Mouse (Mus musculus): ENCODE measurements at regions not wholly inside any gene's neighbourhood (a gene's known extent, or its start where the extent isn't known, plus 50 kb on each side); places are given as distances from the start of the nearest gene placed in this dataset.

DNA sequence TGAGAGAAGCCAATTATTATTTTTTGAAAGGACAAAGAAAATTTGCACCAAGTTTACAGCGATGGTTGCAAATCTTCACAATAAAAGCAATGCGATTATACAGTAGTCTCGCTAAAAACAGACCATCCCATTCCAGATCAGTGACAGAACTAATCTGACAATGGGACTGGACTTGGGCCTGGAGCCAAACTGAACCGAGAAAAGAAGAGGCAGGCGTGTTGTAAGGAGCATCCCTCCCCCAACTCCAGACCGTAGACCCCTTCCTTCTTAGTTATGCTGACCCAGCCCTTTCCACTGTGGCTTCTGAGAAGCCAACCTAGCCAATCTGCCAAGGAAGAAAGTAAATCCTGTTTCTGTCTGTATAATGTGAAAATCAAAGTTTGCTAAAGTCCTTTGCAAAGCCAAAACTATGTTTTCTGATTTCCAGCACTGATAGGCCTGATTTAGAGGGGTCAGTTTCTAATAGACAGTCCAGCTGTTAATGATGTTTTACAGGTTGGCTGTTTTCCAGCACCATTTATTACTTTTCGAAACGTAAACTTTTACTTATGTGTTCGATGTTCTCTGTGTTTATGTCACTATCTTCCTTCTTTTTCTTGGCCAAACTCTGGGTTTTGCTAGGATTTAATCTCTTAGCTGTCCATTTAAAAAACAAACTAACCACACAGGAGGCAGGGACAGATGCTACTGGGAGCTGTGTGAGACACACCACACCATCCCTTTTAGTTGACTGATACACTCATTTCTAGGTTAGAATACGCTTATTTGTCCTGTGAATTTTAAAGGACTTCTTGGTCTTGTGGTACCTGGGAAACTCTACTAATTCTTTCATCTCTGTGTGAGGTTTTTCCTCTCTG lies 301.5 kb downstream of the Lmo7 start:
- WGBS = 43% methylated on average over 10 of the region's 10 CpGs
- 0 out of 2 replicates have a peak overlapping the region, but pooled peaks have one; percentile 2 for H3K4me2 ChIP-seq (replicated peaks)
- no peak overlapping the region for H3K9ac ChIP-seq
- no peaks in the 10 kb centered on the region for H3K27me3 ChIP-seq (replicated peaks)
- no peaks in the 10 kb centered on the region for H3K36me3 ChIP-seq
- H3K4me1 ChIP-seq (replicated peaks) = no peaks in the 10 kb centered on the region
- no peak overlapping the region for H3K4me3 ChIP-seq (replicated peaks)
- H3K9me3 ChIP-seq = no peaks in the 10 kb centered on the region
- no peak overlapping the region for H3K27ac ChIP-seq
- ATAC-seq = peak; percentile 68

DNA sequence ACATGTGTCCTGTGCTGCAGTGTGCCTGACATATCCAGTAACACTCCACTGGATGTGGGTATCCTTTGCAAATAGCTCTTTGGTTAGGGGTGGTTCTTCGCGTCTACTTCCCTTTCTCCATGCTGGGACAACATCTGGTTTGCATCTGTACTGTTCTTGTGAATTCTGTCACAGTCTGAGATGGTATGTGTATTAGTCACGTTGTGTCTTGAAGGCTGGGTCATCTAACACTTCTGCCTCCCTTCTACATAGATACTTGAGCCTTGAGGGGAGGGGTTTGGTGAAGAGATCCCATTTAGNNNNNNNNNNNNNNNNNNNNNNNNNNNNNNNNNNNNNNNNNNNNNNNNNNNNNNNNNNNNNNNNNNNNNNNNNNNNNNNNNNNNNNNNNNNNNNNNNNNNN lies 294.9 kb downstream of the Lmo7 start:
- H3K9me3 ChIP-seq = no peaks in the 10 kb centered on the region
- H3K36me3 ChIP-seq = no peaks in the 10 kb centered on the region
- no peaks in the 10 kb centered on the region for H3K27me3 ChIP-seq (replicated peaks)
- H3K4me1 ChIP-seq (replicated peaks) = no peaks in the 10 kb centered on the region
- no peak overlapping the region for H3K4me3 ChIP-seq (replicated peaks)
- no peak overlapping the region for H3K27ac ChIP-seq
- ATAC-seq = no peak
- no peak overlapping the region for H3K9ac ChIP-seq
- 62% methylated on average over 3 of the region's 3 CpGs for WGBS
- no peak overlapping the region for H3K4me2 ChIP-seq (replicated peaks)

DNA sequence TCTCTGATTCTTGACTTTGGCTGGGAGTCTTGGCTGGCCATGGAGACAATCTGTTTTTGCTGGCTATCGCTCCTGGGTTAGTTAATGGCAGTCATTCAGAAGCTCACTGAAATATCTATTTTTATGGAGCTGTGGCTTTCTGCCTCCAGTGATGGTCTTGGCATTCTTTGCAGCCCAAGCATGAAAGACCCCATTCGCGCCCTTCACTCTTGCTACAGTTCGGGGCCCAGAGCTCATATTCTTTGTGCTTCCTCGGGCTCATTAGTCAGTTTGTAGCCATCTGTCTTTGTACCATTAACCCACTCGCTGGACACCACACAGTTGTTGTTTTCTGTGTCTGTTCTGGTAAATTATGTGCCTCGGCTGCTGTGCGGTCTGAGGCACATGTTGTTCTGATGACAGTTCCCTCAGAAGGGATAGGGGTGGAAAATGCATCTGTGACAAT lies 290.4 kb downstream of the Lmo7 start:
- 67% methylated on average over 8 of the region's 8 CpGs for whole genome bisulfite sequencing

DNA sequence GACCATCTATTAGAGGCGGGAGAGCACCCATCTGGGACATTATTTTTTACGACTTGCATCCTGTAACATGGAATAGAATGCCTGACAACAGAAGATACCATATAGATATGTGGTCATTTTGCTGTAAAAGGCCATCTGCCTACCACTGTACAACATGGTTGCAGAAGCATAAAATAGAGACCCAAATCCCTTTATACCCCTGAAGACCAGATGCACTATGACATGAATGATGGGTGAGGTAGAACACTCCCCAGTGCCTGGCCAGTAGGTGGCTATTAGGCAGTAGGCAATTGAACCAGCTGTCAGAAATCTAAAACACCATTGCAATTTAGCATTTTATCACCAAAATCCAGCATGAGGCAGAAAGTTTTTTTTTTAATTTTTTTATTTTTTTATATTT lies 289.6 kb downstream of the Lmo7 start:
- H3K36me3 ChIP-seq = no peaks in the 10 kb centered on the region
- no peaks in the 10 kb centered on the region for H3K9me3 ChIP-seq
- 0 out of 2 replicates have a peak, but pooled peaks cover 5% of the 10 kb centered on the region for H3K4me1 ChIP-seq (replicated peaks)
- H3K27ac ChIP-seq = no peak overlapping the region
- no peak overlapping the region for H3K4me3 ChIP-seq (replicated peaks)
- no peaks in the 10 kb centered on the region for H3K27me3 ChIP-seq (replicated peaks)
- 90% methylated on average over 2 of the region's 2 CpGs for WGBS
- H3K4me2 ChIP-seq (replicated peaks) = no peak overlapping the region
- H3K9ac ChIP-seq = no peak overlapping the region
- no peak for ATAC-seq

More for the DNA sequence above, 290.4 kb downstream of the Lmo7 start:
- no peak overlapping the region for H3K4me2 ChIP-seq (replicated peaks)
- 0 out of 2 replicates have a peak, but pooled peaks cover 2% of the 10 kb centered on the region for H3K4me1 ChIP-seq (replicated peaks)
- no peak for ATAC-seq
- no peak overlapping the region for H3K4me3 ChIP-seq (replicated peaks)
- H3K27me3 ChIP-seq (replicated peaks) = no peaks in the 10 kb centered on the region
- no peak overlapping the region for H3K27ac ChIP-seq
- H3K9ac ChIP-seq = no peak overlapping the region
- H3K36me3 ChIP-seq = no peaks in the 10 kb centered on the region
- no peaks in the 10 kb centered on the region for H3K9me3 ChIP-seq

DNA sequence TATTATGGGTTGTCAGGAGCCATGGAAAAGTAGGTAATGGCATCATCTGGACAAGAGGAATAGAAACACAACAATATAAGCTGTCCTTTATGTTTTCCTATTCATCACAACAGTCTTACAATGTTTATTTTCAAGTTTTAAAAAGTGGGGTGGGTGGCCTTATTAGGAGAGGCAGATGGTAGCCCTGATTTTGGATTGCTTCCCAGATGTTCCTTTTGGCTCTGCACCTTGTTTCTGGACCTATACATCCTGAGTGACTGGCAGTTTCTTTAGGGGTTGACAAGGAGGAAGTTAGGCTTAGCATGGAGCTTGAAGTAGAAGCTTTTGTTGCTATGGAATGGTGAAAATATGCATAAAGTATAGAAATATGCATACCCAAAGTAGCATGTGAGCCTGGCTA lies 286.8 kb downstream of the Lmo7 start:
- H3K27ac ChIP-seq = no peak overlapping the region
- no peaks in the 10 kb centered on the region for H3K36me3 ChIP-seq
- no peak overlapping the region for H3K9ac ChIP-seq
- H3K4me3 ChIP-seq (replicated peaks) = no peak overlapping the region
- H3K4me2 ChIP-seq (replicated peaks) = no peak overlapping the region
- no peaks in the 10 kb centered on the region for H3K9me3 ChIP-seq
- H3K4me1 ChIP-seq (replicated peaks) = 0 out of 2 replicates have a peak, but pooled peaks cover 5% of the 10 kb centered on the region
- no peaks in the 10 kb centered on the region for H3K27me3 ChIP-seq (replicated peaks)
- ATAC-seq = no peak

DNA sequence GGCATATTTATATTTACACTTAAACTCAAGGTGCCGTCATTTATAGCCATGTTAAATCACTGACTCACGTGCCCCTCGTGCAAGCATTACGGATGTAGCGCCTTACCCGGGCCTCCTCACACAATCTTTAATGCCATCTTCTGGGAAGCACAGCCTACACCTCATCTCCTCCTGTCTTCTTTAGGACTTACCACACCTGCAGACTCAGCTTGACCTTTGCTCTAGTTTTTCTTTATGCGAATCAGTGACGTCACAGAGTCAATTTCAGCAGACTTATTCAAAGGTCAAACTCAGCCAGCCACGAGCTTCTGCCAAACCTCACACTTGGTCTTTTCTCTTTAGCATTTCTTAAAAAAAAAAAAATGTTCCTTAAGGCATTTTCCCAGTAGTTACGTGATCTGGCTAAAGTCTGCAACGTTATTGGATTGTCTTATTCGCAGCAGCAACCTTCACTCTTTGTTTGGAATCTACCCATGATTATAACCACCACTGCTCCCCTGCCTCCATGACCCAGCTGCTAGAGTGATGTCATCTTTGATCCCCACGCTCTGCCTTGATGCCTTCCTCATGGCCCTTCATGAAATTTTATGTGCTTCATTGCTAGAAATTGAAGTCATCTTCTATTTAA lies 285.3 kb downstream of the Lmo7 start:
- 58% methylated on average over 13 of the region's 13 CpGs for WGBS
- H3K36me3 ChIP-seq = no peaks in the 10 kb centered on the region
- 0 out of 2 replicates have a peak, but pooled peaks cover 5% of the 10 kb centered on the region for H3K4me1 ChIP-seq (replicated peaks)
- no peak overlapping the region for H3K27ac ChIP-seq
- H3K9me3 ChIP-seq = no peaks in the 10 kb centered on the region
- ATAC-seq = peak; percentile 88
- H3K4me2 ChIP-seq (replicated peaks) = no peak overlapping the region
- H3K4me3 ChIP-seq (replicated peaks) = no peak overlapping the region
- no peaks in the 10 kb centered on the region for H3K27me3 ChIP-seq (replicated peaks)
- H3K9ac ChIP-seq = no peak overlapping the region

DNA sequence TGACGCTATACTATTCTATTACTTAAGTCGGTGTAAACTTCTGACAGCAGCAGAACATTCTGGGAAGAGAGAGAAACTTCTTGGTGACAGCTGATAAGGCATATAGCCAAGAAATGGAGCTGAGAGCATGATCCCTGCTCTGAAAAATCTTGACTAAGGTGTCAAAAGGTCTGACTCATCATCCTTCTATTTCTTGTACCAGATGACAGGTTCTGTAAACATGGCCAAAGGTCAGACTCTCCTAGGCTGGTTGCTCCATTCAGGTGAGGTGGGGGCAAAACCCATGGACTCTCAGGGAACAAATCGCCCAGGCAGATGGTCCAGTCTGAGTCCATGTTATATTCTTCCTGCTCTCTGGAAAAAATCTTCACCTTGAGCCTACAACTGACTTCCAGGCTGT lies 283.5 kb downstream of the Lmo7 start:
- Histone ChIP-seq H3K9ac (no peak overlapping the region), H3K4me2 (replicated peaks) (no peak overlapping the region), H3K36me3 (no peaks in the 10 kb centered on the region), H3K9me3 (no peaks in the 10 kb centered on the region), H3K27ac (no peak overlapping the region), H3K4me3 (replicated peaks) (no peak overlapping the region), H3K27me3 (replicated peaks) (no peaks in the 10 kb centered on the region), H3K4me1 (replicated peaks) (0 out of 2 replicates have a peak, but pooled peaks cover 5% of the 10 kb centered on the region)
- 45% methylated on average over 3 of the region's 3 CpGs for WGBS
- ATAC-seq = peak; percentile 82

DNA sequence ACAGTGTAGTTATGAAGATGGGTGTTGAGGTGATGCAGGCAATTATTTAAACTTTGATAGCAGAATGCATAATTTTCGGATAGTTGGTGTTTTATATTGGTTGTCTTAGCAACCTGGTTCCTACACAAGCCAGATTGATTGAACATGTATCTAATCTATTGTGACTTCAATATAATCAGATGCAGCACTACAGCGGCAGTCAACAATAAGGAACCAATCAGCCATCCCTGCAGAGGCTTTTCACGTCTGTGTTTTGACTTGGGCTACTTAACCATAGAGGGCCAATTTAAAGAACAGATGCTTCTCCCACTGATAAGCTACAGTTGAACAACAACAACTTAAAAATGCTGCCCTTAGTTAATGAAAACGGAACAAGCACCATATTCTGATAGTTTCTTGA lies 267.8 kb downstream of the Lmo7 start:
- no peak overlapping the region for H3K4me2 ChIP-seq (replicated peaks)
- 57% methylated on average over 4 of the region's 4 CpGs for WGBS

DNA sequence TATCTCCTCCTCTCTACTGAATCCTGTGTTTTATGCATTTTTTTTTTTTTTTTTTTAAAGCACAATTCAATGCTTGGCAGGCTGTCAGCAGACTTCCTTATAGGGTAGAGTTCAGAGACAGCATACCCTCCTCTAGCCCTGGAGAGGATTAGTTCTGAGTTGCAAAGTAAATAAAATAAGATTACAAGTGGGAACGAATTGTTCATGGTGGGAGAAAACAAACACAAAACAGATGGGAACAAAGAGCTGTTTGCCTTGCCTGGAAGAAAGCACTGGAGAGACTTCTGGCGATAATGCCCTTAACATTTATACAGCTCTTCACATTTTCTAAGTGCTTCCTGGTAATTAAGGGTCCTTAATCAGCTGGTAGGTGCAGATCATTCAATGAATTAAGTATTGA lies 254.6 kb downstream of the Lmo7 start:
- Histone ChIP-seq H3K9me3 (no peaks in the 10 kb centered on the region), H3K27me3 (replicated peaks) (no peaks in the 10 kb centered on the region), H3K4me3 (replicated peaks) (no peak overlapping the region), H3K9ac (no peak overlapping the region), H3K27ac (no peak overlapping the region), H3K4me1 (replicated peaks) (no peaks in the 10 kb centered on the region), H3K36me3 (no peaks in the 10 kb centered on the region), H3K4me2 (replicated peaks) (no peak overlapping the region)
- WGBS = 15% methylated on average over 2 of the region's 2 CpGs
- ATAC-seq = peak; percentile 70

More for the DNA sequence above, 267.8 kb downstream of the Lmo7 start:
- no peak overlapping the region for H3K27ac ChIP-seq
- H3K9me3 ChIP-seq = no peaks in the 10 kb centered on the region
- H3K27me3 ChIP-seq (replicated peaks) = no peaks in the 10 kb centered on the region
- no peak for ATAC-seq
- H3K4me1 ChIP-seq (replicated peaks) = no peaks in the 10 kb centered on the region
- H3K4me3 ChIP-seq (replicated peaks) = no peak overlapping the region
- no peaks in the 10 kb centered on the region for H3K36me3 ChIP-seq
- no peak overlapping the region for H3K9ac ChIP-seq

All from intestine, embryonic 15.5 days (tissue).